Mouse (Mus musculus) C2C12 (cell line): ENCODE results near the gene Rragc.

ENCODE experiments used
- CEBPB ChIP-seq: IDR thresholded peaks from one replicate; pipeline ENCODE4 v1.6.1; 2011; ENCODE audit warnings: low read depth, mild to moderate bottlenecking, control low read depth, moderate library complexity
- CTCF ChIP-seq: IDR thresholded peaks from one replicate; pipeline ENCODE4 v1.5.1; 2011; ENCODE audit not compliant: control insufficient read depth, insufficient read depth, insufficient read length
- MAX ChIP-seq: IDR thresholded peaks from one replicate; pipeline ENCODE4 v1.6.1; 2011; ENCODE audit warnings: mild to moderate bottlenecking, control low read depth
- MYOG ChIP-seq: IDR thresholded peaks from one replicate; pipeline ENCODE4 v1.6.1; 2011; ENCODE audit not compliant: control insufficient read depth, insufficient read length; ENCODE audit errors: extremely low read depth
- USF1 ChIP-seq: IDR thresholded peaks from one replicate; pipeline ENCODE4 v1.6.1; 2011; ENCODE audit warnings: low read depth, mild to moderate bottlenecking, control low read depth, moderate library complexity

DNA sequence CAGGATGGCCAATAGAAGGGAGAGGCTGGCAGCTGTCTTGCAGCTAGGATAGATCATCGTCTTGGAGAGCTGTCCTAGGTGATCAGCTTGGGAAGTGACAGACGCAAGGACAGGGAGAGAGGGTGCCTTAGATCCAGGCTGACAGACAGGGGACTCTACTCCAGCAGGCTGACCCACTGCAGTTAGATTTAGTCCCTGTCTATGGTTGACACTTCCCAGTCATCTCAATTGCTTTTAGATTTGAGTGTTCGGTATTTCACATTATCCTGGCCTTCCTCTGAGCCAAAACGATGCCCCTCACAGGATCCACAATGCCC, 40.2 kb downstream of the Rragc start:
- TF ChIP-seq USF1 (no peak), CTCF (no peak), MAX (no peak), CEBPB (no peak), MYOG (no peak)
